Mouse (Mus musculus): ENCODE results near the gene Slc7a7. TPM values are rescaled to one million over a fixed set of nuclear protein-coding genes. Genes with fewer than 3 reads are reported as not detected.

Slc7a7 gene
- total RNA-seq, 2 experiments from 2014 or later: 3.5 to 6.4 TPM

GRCm38 (mm10) chr14:54413877-54414700, 3.5 kb downstream of the Slc7a7 start:
- peak; percentile 54 for ATAC-seq (replicated peaks; ENCODE audit: poor library complexity)

GRCm38 (mm10) chr14:54412629-54413170, 4.9 kb downstream of the Slc7a7 start:
- 0 out of 2 replicates have a peak, but pooled peaks have one; percentile 33 for ATAC-seq (replicated peaks; ENCODE audit: poor library complexity)

- ATAC-seq (replicated peaks; ENCODE audit: poor library complexity): no peak
These were observed 5.5 kb downstream of the Slc7a7 start for GRCm38 (mm10) chr14:54412000-54412576.

- peak; percentile 40 for ATAC-seq (replicated peaks; ENCODE audit: poor library complexity)
These were observed 7.4 kb downstream of the Slc7a7 start for GRCm38 (mm10) chr14:54409980-54410810.

- peak; percentile 45 for ATAC-seq (replicated peaks; ENCODE audit: poor library complexity)
These were observed 8.4 kb downstream of the Slc7a7 start for GRCm38 (mm10) chr14:54409057-54409645.

GRCm38 (mm10) chr14:54408336-54409056, 9.1 kb downstream of the Slc7a7 start:
- no peak for ATAC-seq (replicated peaks; ENCODE audit: poor library complexity)

GRCm38 (mm10) chr14:54401723-54402122, 15.9 kb downstream of the Slc7a7 start:
- ATAC-seq (replicated peaks; ENCODE audit: poor library complexity): no peak

GRCm38 (mm10) chr14:54398921-54399382, 18.6 kb downstream of the Slc7a7 start:
- no peak for ATAC-seq (replicated peaks; ENCODE audit: poor library complexity)

GRCm38 (mm10) chr14:54398528-54398916, 19.1 kb downstream of the Slc7a7 start:
- ATAC-seq (replicated peaks; ENCODE audit: poor library complexity): peak; percentile 65

- ATAC-seq (replicated peaks; ENCODE audit: poor library complexity): peak; percentile 69
These were observed 19.6 kb downstream of the Slc7a7 start for GRCm38 (mm10) chr14:54397872-54398527.

- ATAC-seq (replicated peaks; ENCODE audit: poor library complexity): no peak
These were observed 20.9 kb downstream of the Slc7a7 start for GRCm38 (mm10) chr14:54396685-54397084.

- ATAC-seq (replicated peaks; ENCODE audit: poor library complexity): no peak
These were observed 23.3 kb downstream of the Slc7a7 start for GRCm38 (mm10) chr14:54394309-54394708.

- no peak for ATAC-seq (replicated peaks; ENCODE audit: poor library complexity)
These were observed 23.8 kb downstream of the Slc7a7 start for GRCm38 (mm10) chr14:54393794-54394193.

- no peak for ATAC-seq (replicated peaks; ENCODE audit: poor library complexity)
These were observed 26.7 kb downstream of the Slc7a7 start for GRCm38 (mm10) chr14:54390843-54391242.

GRCm38 (mm10) chr14:54387546-54387945, 30.0 kb downstream of the Slc7a7 start:
- ATAC-seq (replicated peaks; ENCODE audit: poor library complexity): no peak

GRCm38 (mm10) chr14:54385968-54386618, 31.5 kb downstream of the Slc7a7 start:
- no peak for ATAC-seq (replicated peaks; ENCODE audit: poor library complexity)

GRCm38 (mm10) chr14:54384396-54384795, 33.2 kb downstream of the Slc7a7 start:
- peak; percentile 91 for ATAC-seq (replicated peaks; ENCODE audit: poor library complexity)

- ATAC-seq (replicated peaks; ENCODE audit: poor library complexity): peak; percentile 53
These were observed 34.2 kb downstream of the Slc7a7 start for GRCm38 (mm10) chr14:54383355-54383771.

GRCm38 (mm10) chr14:54382641-54383040, 34.9 kb downstream of the Slc7a7 start:
- no peak for ATAC-seq (replicated peaks; ENCODE audit: poor library complexity)

All from megakaryocyte progenitor cell, adult 5-6 weeks (primary cell).